Mouse (Mus musculus) heart, embryonic 14.5 days (tissue): ENCODE measurements around the gene Rd3l. TPM values are rescaled to one million over a fixed set of nuclear protein-coding genes. Genes with fewer than 3 reads are reported as not detected.

ENCODE experiments used
- ATAC-seq: fragments of 200-750 bp; cut with Nextera tagmentation; 2 replicates; pipeline ENCODE4 v1.8.0; 2017; ENCODE audit warnings: low read depth, moderate TSS enrichment; ENCODE audit not compliant: insufficient number of reproducible peaks, insufficient read depth, low FRiP score
- H3K27ac ChIP-seq, 2 experiments: fragments of 200-500 bp in 1 of 2; fragments of 300-500 bp in 1 of 2; sonication (generic) in 1 of 2; replicated peaks in 1 of 2; 2 replicates each; pipeline ENCODE4 v1.5.1; 2012 to 2014; ENCODE audit warnings: low read depth in 2 of 2, low read length in 2 of 2, control low read depth in 1 of 2, mild to moderate bottlenecking in 1 of 2, mixed read lengths in 1 of 2; ENCODE audit not compliant: control insufficient read depth in 1 of 2, insufficient read depth in 1 of 2
- H3K27me3 ChIP-seq: fragments of 300-500 bp; sonication (generic); 2 replicates; pipeline ENCODE4 v1.6.1; 2014; ENCODE audit warnings: mild to moderate bottlenecking, low read length, control low read depth; ENCODE audit not compliant: control insufficient read depth, insufficient read depth
- H3K36me3 ChIP-seq: fragments of 300-500 bp; sonication (generic); 2 replicates; pipeline ENCODE4 v1.6.1; 2014; ENCODE audit warnings: mild to moderate bottlenecking, control low read depth, low read length, mixed read lengths; ENCODE audit not compliant: control insufficient read depth, insufficient read depth
- H3K4me1 ChIP-seq, 2 experiments: fragments of 200-500 bp in 1 of 2; fragments of 300-500 bp in 1 of 2; sonication (generic) in 1 of 2; 2 replicates each; pipeline ENCODE4 v1.6.1; 2012 to 2014; ENCODE audit warnings: low read length in 2 of 2, control low read depth in 1 of 2, mixed read lengths in 1 of 2; ENCODE audit not compliant: control insufficient read depth in 2 of 2, insufficient read depth in 2 of 2
- H3K4me2 ChIP-seq: fragments of 300-500 bp; sonication (generic); 2 replicates; pipeline ENCODE4 v1.6.1; 2014; ENCODE audit warnings: mild to moderate bottlenecking, low read length
- H3K4me3 ChIP-seq, 2 experiments: fragments of 200-500 bp in 1 of 2; fragments of 300-500 bp in 1 of 2; sonication (generic) in 1 of 2; 2 replicates each; pipeline ENCODE4 v1.5.1; 2012 to 2014; ENCODE audit warnings: low read length in 2 of 2, mild to moderate bottlenecking in 2 of 2, control low read depth in 1 of 2, low read depth in 1 of 2, moderate library complexity in 1 of 2; ENCODE audit not compliant: control insufficient read depth in 1 of 2, insufficient read depth in 1 of 2
- H3K9ac ChIP-seq: fragments of 300-500 bp; sonication (generic); 2 replicates; pipeline ENCODE4 v1.6.1; 2014; ENCODE audit warnings: mild to moderate bottlenecking, low read length
- H3K9me3 ChIP-seq: fragments of 300-500 bp; sonication (generic); 2 replicates; pipeline ENCODE4 v1.6.1; 2016; ENCODE audit warnings: low read length, control low read depth; ENCODE audit not compliant: control insufficient read depth
- WGBS: fragments of 180-500 bp; shearing (Covaris S2); extraction: QIAGEN DNeasy Blood & Tissue Kit; methylation state at CpG from one replicate; pipeline ENCODE4 v1.1.7; 2014; 5-methylcytosine and 5-hydroxymethylcytosine counted together
- polyA plus RNA-seq: library from polyadenylated mRNA; unstranded; fragments of >200 nt; fragmentation: Nextera tagmentation; extraction: Ambion mirVana; gene quantifications from 2 replicates; pipeline ENCODE4 v1.2.1, GENCODE M21; 2014

Rd3l gene
- polyA plus RNA-seq, 1 experiment from 2014 or later: 1.9 TPM

DNA sequence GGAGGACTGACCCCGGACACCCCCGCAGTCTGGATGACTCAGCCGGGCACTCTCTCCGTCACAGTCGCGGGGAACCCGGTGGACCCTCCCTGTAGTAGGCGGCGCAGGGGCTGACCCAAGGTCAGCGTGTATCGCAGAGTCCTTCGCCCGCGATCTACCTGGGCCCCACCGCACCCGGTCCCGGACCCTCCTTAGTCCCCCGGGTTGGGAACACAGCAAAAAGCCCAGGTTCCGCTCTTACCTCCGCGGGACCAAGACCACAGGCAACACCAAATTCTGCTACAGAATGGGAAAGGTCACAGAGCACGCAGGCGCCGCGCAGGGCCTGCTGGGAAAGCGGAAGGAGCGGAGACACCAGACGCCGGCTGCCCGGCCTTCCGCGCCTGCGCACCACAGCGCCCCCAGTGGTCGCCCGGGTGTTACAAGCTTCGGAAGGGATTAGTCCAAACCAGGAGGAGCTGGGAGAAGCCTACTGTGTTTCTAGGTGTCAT, 14.4 kb downstream of the Rd3l start, which contains the start of gene Atp5mpl:
Gene Atp5mpl (minus strand): TSS at position 295 of the 491 bp plus-strand sequence.
- WGBS: under 1% methylated on average over 37 of the region's 37 CpGs
- Histone ChIP-seq H3K4me1 (peaks cover 3 to 11% of the 10 kb centered on the region in 2 experiments; a peak in 3 of 4 replicates), H3K27ac (peak within 1 kb of the TSS; percentile 75 to 89), H3K9ac (peak within 1 kb of the TSS; percentile 97), H3K9me3 (peaks cover 2% of the 10 kb centered on the region; the same call in 1 of the 2 replicates), H3K4me3 (peak within 1 kb of the TSS; percentile 76 to 83), H3K27me3 (no peaks in the 10 kb centered on the region), H3K36me3 (peaks cover 27% of the 10 kb centered on the region), H3K4me2 (peak within 1 kb of the TSS; percentile 89)
- ATAC-seq: peak; percentile 86

DNA sequence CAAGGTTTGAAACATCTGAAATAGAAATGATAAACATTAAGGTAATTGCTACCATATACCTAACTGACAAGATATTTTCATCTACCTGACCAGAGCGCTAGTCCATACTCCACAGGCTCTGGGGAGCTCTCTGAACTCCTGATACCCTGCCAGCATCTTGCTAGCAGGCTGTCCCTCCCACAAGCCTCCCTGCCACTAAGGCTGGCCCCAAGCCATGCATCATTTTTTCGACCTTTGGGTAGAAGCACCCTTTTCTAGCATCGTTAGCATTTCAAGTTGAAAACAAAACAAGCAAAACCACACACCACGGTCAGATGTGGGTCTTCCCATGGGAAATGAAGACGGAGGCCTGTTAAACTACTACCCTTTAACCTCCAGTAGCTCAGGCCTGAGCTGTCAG, 17.8 kb downstream of the Rd3l start:
- WGBS: 80% methylated on average over 5 of the region's 5 CpGs
- H3K36me3 ChIP-seq: peaks cover 53% of the 10 kb centered on the region

DNA sequence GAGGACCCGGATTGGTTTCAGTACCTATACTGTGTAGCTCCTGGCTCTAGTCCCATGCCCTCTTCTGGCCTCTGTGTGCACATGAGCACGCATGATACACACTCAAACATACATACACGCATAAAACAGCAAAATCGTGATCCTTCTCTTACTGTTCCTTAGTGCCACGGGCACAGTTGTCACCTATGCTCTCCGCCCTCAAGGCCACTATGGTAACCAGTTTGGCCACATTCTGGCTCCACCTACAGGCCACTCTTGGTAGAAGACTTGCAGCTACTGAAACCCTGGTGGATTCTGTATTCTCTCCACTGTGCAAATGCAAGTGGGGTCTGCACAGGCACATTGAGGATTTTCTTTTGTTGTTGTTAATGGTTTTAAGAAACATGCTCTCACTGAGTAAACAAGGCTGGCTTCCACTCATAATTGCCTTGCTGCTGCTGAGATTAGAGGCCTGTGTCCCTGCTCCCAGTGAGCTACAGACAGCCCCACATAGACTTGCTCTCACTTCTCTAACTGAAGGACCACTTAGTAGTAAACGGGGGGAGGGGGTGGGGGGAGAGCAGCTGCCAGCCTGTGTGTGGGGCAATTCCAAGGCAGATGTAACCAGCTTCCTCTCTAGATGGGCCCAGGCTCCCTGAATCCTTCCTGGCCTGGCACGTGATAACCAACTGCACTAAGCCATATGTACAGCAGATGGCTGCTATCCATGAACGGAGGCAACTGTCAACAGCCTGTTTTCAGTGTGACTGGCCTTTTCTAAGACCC, 22.8 kb downstream of the Rd3l start:
- no peak overlapping the region for H3K27ac ChIP-seq
- no peaks in the 10 kb centered on the region; a peak in 1 of 4 replicates for H3K4me1 ChIP-seq
- H3K9me3 ChIP-seq: no peaks in the 10 kb centered on the region
- H3K4me3 ChIP-seq: no peak overlapping the region
- peaks cover 41% of the 10 kb centered on the region for H3K36me3 ChIP-seq
- no peaks in the 10 kb centered on the region for H3K27me3 ChIP-seq
- 32% methylated on average over 9 of the region's 9 CpGs for WGBS
- H3K9ac ChIP-seq: no peak overlapping the region
- ATAC-seq: peak; percentile 51; the same call in 1 of the 2 replicates
- no peak overlapping the region for H3K4me2 ChIP-seq

More for the DNA sequence above, 17.8 kb downstream of the Rd3l start:
- Histone ChIP-seq H3K4me3 (no peak overlapping the region), H3K27me3 (no peaks in the 10 kb centered on the region), H3K9me3 (no peaks in the 10 kb centered on the region), H3K27ac (no peak overlapping the region), H3K4me1 (peaks cover 3 to 11% of the 10 kb centered on the region in 2 experiments), H3K9ac (no peak overlapping the region), H3K4me2 (no peak overlapping the region)
- no peak for ATAC-seq

DNA sequence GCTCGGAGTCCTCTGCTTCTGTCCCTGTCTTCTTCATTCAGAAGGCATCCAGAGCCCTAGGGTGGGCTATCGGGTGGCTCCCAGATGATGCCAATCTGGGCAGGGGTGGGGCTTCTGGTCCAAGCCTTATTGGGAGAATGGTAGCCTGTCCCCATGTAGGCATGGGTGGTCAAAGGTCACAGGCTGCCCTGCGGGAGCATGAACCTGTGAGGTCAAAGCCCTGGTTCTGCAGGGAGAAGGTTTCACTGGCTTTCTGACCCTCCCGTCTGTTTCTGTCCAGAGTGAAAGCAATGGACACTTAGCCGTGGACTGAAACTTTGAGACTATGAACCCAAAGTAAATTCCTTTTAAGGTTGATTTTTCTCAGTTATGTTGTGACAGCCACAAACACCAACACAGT, 24.9 kb downstream of the Rd3l start:
- 80% methylated on average over 5 of the region's 5 CpGs for WGBS
- Histone ChIP-seq H3K9ac (no peak overlapping the region), H3K4me2 (no peak overlapping the region), H3K9me3 (no peaks in the 10 kb centered on the region), H3K4me1 (no peaks in the 10 kb centered on the region; a peak in 1 of 4 replicates), H3K27ac (no peak overlapping the region), H3K4me3 (no peak overlapping the region), H3K27me3 (no peaks in the 10 kb centered on the region), H3K36me3 (peaks cover 20% of the 10 kb centered on the region)
- ATAC-seq: no peak

DNA sequence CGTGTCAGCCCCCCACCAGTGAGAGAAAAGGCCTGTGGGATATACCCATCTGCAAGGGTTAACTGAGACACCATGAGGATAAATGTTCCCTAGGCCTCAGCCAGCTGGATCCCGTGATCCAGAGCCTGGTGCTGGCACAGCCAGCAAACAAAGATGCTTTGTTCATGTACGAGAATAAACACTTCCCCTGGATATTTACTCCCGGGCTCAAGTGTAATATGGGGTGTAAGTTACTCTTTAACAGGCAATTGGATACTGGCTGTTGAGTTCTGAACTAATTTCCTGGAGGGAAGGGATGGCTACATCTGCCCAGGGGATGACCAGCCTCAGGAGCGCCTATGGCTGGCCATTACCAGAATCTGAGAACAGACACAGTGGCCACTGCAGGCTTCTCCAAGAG, 29.4 kb downstream of the Rd3l start:
- no peaks in the 10 kb centered on the region for H3K4me1 ChIP-seq
- H3K27ac ChIP-seq: no peak overlapping the region
- whole genome bisulfite sequencing: 68% methylated on average over 5 of the region's 5 CpGs
- H3K27me3 ChIP-seq: no peaks in the 10 kb centered on the region
- no peak overlapping the region for H3K4me2 ChIP-seq
- H3K4me3 ChIP-seq: no peak overlapping the region
- no peak for ATAC-seq
- H3K9ac ChIP-seq: no peak overlapping the region
- no peaks in the 10 kb centered on the region for H3K9me3 ChIP-seq
- H3K36me3 ChIP-seq: no peaks in the 10 kb centered on the region

DNA sequence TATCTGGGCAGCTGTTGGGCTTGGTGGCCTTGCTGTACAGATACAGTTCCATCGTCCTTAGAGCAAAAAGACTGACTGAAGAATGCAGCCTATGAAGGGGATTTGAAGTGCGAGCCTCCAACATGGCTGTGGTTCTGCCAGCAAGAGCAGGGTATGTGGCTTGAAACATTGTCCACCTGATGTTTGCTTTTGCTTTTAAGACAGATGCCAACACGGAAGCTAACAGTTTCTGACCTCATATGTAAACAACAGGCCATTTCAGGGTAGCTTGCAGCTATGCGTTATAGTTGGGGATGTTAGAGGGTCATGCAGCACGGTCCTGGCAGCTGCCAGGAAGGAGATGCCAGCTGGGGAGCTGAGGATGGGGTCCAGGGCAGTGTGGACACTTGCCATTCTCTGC, 30.6 kb downstream of the Rd3l start:
- no peaks in the 10 kb centered on the region for H3K9me3 ChIP-seq
- H3K27ac ChIP-seq: no peak overlapping the region
- H3K4me1 ChIP-seq: peaks cover 3 to 5% of the 10 kb centered on the region in 2 experiments
- no peak overlapping the region for H3K4me2 ChIP-seq
- H3K9ac ChIP-seq: no peak overlapping the region
- no peak for ATAC-seq
- WGBS: 64% methylated on average over 5 of the region's 5 CpGs
- H3K27me3 ChIP-seq: no peaks in the 10 kb centered on the region
- no peaks in the 10 kb centered on the region for H3K36me3 ChIP-seq
- no peak overlapping the region for H3K4me3 ChIP-seq

DNA sequence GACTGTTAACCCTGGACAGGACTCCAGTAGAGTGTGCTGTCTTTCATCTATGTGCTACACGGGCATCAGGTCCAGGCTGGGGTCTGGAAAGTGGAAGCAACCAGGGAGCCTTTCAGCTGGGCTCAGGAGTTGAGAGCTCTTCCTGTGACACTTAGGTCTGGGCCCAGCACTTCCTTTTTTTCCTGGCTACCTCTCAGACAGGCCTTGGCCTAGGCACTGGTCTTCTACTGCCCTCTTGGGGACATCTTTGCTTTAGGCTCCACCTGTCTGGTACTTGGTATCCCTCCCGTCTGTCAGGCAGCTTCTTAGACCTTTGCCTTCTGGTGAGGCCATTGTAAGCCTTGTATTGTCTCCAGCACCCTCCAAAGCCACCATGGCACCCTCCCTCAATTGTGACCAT, 34.4 kb downstream of the Rd3l start:
- no peaks in the 10 kb centered on the region for H3K9me3 ChIP-seq
- ATAC-seq: peak; percentile 15; the same call in 1 of the 2 replicates
- peaks cover 21 to 24% of the 10 kb centered on the region in 2 experiments for H3K4me1 ChIP-seq
- H3K4me2 ChIP-seq: no peak overlapping the region
- WGBS: 8% methylated on average over 2 of the region's 2 CpGs
- peak overlapping the region; percentile 32 to 80 for H3K27ac ChIP-seq
- H3K9ac ChIP-seq: no peak overlapping the region
- no peaks in the 10 kb centered on the region for H3K36me3 ChIP-seq
- H3K4me3 ChIP-seq: no peak overlapping the region
- H3K27me3 ChIP-seq: no peaks in the 10 kb centered on the region
